Mouse (Mus musculus) olfactory bulb, adult 2 months (tissue): ENCODE data around the gene Tmem9b.

ENCODE experiments used
- CTCF ChIP-seq: fragments of 200-500 bp; IDR thresholded peaks from 2 replicates; pipeline ENCODE4 v1.5.1; 2012; ENCODE audit warnings: low read depth, mild to moderate bottlenecking, low read length, moderate library complexity; ENCODE audit not compliant: insufficient read depth
- POLR2A ChIP-seq: fragments of 200-500 bp; IDR thresholded peaks from 2 replicates; pipeline ENCODE4 v1.6.1; 2012; ENCODE audit warnings: mild to moderate bottlenecking, low read depth, low read length, moderate library complexity; ENCODE audit not compliant: insufficient read depth

DNA sequence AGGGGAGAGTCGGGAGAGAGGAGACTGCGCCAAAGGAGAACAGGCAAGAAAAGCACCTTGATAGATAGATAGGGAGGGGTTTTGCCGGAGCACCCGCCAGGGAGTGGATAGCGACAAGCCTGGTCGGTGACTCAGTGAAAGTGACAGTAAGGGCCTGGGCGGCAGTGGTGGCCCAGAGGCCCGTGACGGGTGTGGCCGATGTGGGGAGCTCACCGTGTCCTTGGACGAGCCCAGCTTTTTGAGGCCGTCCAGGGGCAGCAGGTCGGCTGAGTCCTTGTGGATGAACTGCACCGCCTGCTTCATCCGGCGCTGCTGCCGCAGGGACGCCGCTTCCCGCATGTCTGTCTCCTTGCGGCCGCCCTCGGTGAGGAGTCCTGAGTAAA lies 28.4 kb upstream of the Tmem9b start:
- TF ChIP-seq POLR2A (no peak), CTCF (no peak)
